Mouse (Mus musculus): ENCODE results near the gene Zfpl1.

DNA sequence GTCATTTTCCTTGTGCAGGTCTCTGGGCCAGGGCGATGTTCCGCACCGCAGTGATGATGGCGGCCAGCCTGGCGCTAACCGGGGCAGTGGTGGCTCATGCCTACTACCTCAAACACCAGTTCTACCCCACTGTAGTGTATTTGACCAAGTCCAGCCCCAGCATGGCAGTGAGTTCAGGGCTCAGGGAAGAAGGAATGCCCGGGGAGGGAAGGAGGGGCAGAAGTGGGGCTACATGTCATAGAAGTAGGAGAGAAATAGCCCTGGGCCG lies 36.9 kb downstream of the Zfpl1 start:
- TF ChIP-seq CTCF (IDR thresholded peaks at IDR 0.05; ENCODE audit: low read depth) (no peak), EP300 (IDR thresholded peaks at IDR 0.05; ENCODE audit: low read depth) (no peak)
